Mouse (Mus musculus): ENCODE results near the gene Ndufb4. TPM values are rescaled to one million over a fixed set of nuclear protein-coding genes. Genes with fewer than 3 reads are reported as not detected.

Ndufb4 gene
- polyA plus RNA-seq, 1 experiment, result not detected

GRCm38 (mm10) chr16:37628336-37628735 is 25.9 kb downstream of the Ndufb4 start:
- TF ChIP-seq CTCF (IDR thresholded peaks at IDR 0.05; ENCODE audit: insufficient read depth, low read depth, low read length), result no peak
- TF ChIP-seq POLR2A (IDR thresholded peaks at IDR 0.05; ENCODE audit: insufficient read depth, low read depth, low read length), result no peak
- WGBS, result 84% methylated on average over 9 of the region's 9 CpGs

GRCm38 (mm10) chr16:37626388-37626949 is 27.8 kb downstream of the Ndufb4 start:
- TF ChIP-seq CTCF (IDR thresholded peaks at IDR 0.05; ENCODE audit: insufficient read depth, low read depth, low read length), result no peak
- WGBS, result 38% methylated on average over 4 of the region's 4 CpGs
- Histone ChIP-seq H3K4me1 (ENCODE audit: control insufficient read depth, insufficient read depth, low read length) (peaks cover 5% of the 10 kb centered on the region), H3K27ac (ENCODE audit: insufficient read depth, low read depth, low read length) (peak overlapping the region; percentile 70), H3K4me3 (ENCODE audit: insufficient read depth, low read depth, low read length) (no peak overlapping the region)

More at GRCm38 (mm10) chr16:37628336-37628735, 25.9 kb downstream of the Ndufb4 start:
- H3K4me1 ChIP-seq (ENCODE audit: control insufficient read depth, insufficient read depth, low read length), result peaks cover 5% of the 10 kb centered on the region
- H3K4me3 ChIP-seq (ENCODE audit: insufficient read depth, low read depth, low read length), result no peak overlapping the region
- H3K27ac ChIP-seq (ENCODE audit: insufficient read depth, low read depth, low read length), result no peak overlapping the region

GRCm38 (mm10) chr16:37622919-37623318 is 31.3 kb downstream of the Ndufb4 start:
- Histone ChIP-seq H3K4me1 (ENCODE audit: control insufficient read depth, insufficient read depth, low read length) (peaks cover 5% of the 10 kb centered on the region), H3K27ac (ENCODE audit: insufficient read depth, low read depth, low read length) (no peak overlapping the region), H3K4me3 (ENCODE audit: insufficient read depth, low read depth, low read length) (no peak overlapping the region)
- WGBS, result 61% methylated on average over 5 of the region's 5 CpGs
- TF ChIP-seq POLR2A (IDR thresholded peaks at IDR 0.05; ENCODE audit: insufficient read depth, low read depth, low read length) (no peak), CTCF (IDR thresholded peaks at IDR 0.05; ENCODE audit: insufficient read depth, low read depth, low read length) (no peak)

- Histone ChIP-seq H3K27ac (ENCODE audit: insufficient read depth, low read depth, low read length) (no peak overlapping the region), H3K4me1 (ENCODE audit: control insufficient read depth, insufficient read depth, low read length) (peaks cover 9% of the 10 kb centered on the region), H3K4me3 (ENCODE audit: insufficient read depth, low read depth, low read length) (no peak overlapping the region)
- WGBS, result 72% methylated on average over 3 of the region's 3 CpGs
- TF ChIP-seq CTCF (IDR thresholded peaks at IDR 0.05; ENCODE audit: insufficient read depth, low read depth, low read length) (no peak), POLR2A (IDR thresholded peaks at IDR 0.05; ENCODE audit: insufficient read depth, low read depth, low read length) (no peak)
These were observed 31.9 kb downstream of the Ndufb4 start for GRCm38 (mm10) chr16:37622403-37622802.

- H3K4me3 ChIP-seq (ENCODE audit: insufficient read depth, low read depth, low read length), result no peak overlapping the region
- WGBS, result 20% methylated on average over 3 of the region's 3 CpGs
- H3K27ac ChIP-seq (ENCODE audit: insufficient read depth, low read depth, low read length), result peak overlapping the region; percentile 96
- peaks cover 11% of the 10 kb centered on the region for H3K4me1 ChIP-seq (ENCODE audit: control insufficient read depth, insufficient read depth, low read length)
- TF ChIP-seq POLR2A (IDR thresholded peaks at IDR 0.05; ENCODE audit: insufficient read depth, low read depth, low read length) (no peak), CTCF (IDR thresholded peaks at IDR 0.05; ENCODE audit: insufficient read depth, low read depth, low read length) (no peak)
These were observed 36.6 kb downstream of the Ndufb4 start for GRCm38 (mm10) chr16:37617695-37618094.

- TF ChIP-seq POLR2A (IDR thresholded peaks at IDR 0.05; ENCODE audit: insufficient read depth, low read depth, low read length), result no peak
- no peak for TF ChIP-seq CTCF (IDR thresholded peaks at IDR 0.05; ENCODE audit: insufficient read depth, low read depth, low read length)
- peak overlapping the region; percentile 81 for H3K27ac ChIP-seq (ENCODE audit: insufficient read depth, low read depth, low read length)
- WGBS, result 45% methylated on average over 8 of the region's 8 CpGs
- H3K4me1 ChIP-seq (ENCODE audit: control insufficient read depth, insufficient read depth, low read length), result peaks cover 11% of the 10 kb centered on the region
- no peak overlapping the region for H3K4me3 ChIP-seq (ENCODE audit: insufficient read depth, low read depth, low read length)
These were observed 38.1 kb downstream of the Ndufb4 start for GRCm38 (mm10) chr16:37616104-37616503.

GRCm38 (mm10) chr16:37615429-37615828 is 38.8 kb downstream of the Ndufb4 start:
- 73% methylated on average over 8 of the region's 8 CpGs for WGBS
- no peak overlapping the region for H3K27ac ChIP-seq (ENCODE audit: insufficient read depth, low read depth, low read length)
- H3K4me3 ChIP-seq (ENCODE audit: insufficient read depth, low read depth, low read length), result no peak overlapping the region
- TF ChIP-seq CTCF (IDR thresholded peaks at IDR 0.05; ENCODE audit: insufficient read depth, low read depth, low read length) (no peak), POLR2A (IDR thresholded peaks at IDR 0.05; ENCODE audit: insufficient read depth, low read depth, low read length) (no peak)
- H3K4me1 ChIP-seq (ENCODE audit: control insufficient read depth, insufficient read depth, low read length), result peaks cover 11% of the 10 kb centered on the region

- WGBS, result 92% methylated on average over 9 of the region's 9 CpGs
- H3K27ac ChIP-seq (ENCODE audit: insufficient read depth, low read depth, low read length), result no peak overlapping the region
- TF ChIP-seq CTCF (IDR thresholded peaks at IDR 0.05; ENCODE audit: insufficient read depth, low read depth, low read length) (no peak), POLR2A (IDR thresholded peaks at IDR 0.05; ENCODE audit: insufficient read depth, low read depth, low read length) (no peak)
- no peak overlapping the region for H3K4me3 ChIP-seq (ENCODE audit: insufficient read depth, low read depth, low read length)
- H3K4me1 ChIP-seq (ENCODE audit: control insufficient read depth, insufficient read depth, low read length), result peaks cover 17% of the 10 kb centered on the region
These were observed 39.7 kb downstream of the Ndufb4 start for GRCm38 (mm10) chr16:37614540-37614939.

GRCm38 (mm10) chr16:37612013-37612412 is 42.2 kb downstream of the Ndufb4 start:
- H3K4me1 ChIP-seq (ENCODE audit: control insufficient read depth, insufficient read depth, low read length), result peaks cover 11% of the 10 kb centered on the region
- 95% methylated on average over 5 of the region's 5 CpGs for WGBS
- H3K27ac ChIP-seq (ENCODE audit: insufficient read depth, low read depth, low read length), result no peak overlapping the region
- TF ChIP-seq CTCF (IDR thresholded peaks at IDR 0.05; ENCODE audit: insufficient read depth, low read depth, low read length) (no peak), POLR2A (IDR thresholded peaks at IDR 0.05; ENCODE audit: insufficient read depth, low read depth, low read length) (no peak)
- no peak overlapping the region for H3K4me3 ChIP-seq (ENCODE audit: insufficient read depth, low read depth, low read length)

- H3K4me1 ChIP-seq (ENCODE audit: control insufficient read depth, insufficient read depth, low read length), result peaks cover 8% of the 10 kb centered on the region
- no peak overlapping the region for H3K4me3 ChIP-seq (ENCODE audit: insufficient read depth, low read depth, low read length)
- WGBS, result 85% methylated on average over 7 of the region's 7 CpGs
- no peak for TF ChIP-seq POLR2A (IDR thresholded peaks at IDR 0.05; ENCODE audit: insufficient read depth, low read depth, low read length)
- TF ChIP-seq CTCF (IDR thresholded peaks at IDR 0.05; ENCODE audit: insufficient read depth, low read depth, low read length), result no peak
- H3K27ac ChIP-seq (ENCODE audit: insufficient read depth, low read depth, low read length), result no peak overlapping the region
These were observed 43.2 kb downstream of the Ndufb4 start for GRCm38 (mm10) chr16:37611072-37611471.

Data from olfactory bulb, adult 2 months (tissue).